Mouse (Mus musculus) ovary, postnatal 14 days (tissue): ENCODE results near the gene Sftpa1.
A peak's percentile ranks its signal among the peaks of the same experiment; 100 is the strongest.

ENCODE experiments used
- DNase-seq: peaks from one replicate; pipeline ENCODE4 v3.0.0; 2022; ENCODE audit warnings: low spot score

Gene Sftpa1

GRCm38 (mm10) chr14:41160743-41161142 lies 29.2 kb downstream of the Sftpa1 start:
- DNase-seq, result no peak

DNA sequence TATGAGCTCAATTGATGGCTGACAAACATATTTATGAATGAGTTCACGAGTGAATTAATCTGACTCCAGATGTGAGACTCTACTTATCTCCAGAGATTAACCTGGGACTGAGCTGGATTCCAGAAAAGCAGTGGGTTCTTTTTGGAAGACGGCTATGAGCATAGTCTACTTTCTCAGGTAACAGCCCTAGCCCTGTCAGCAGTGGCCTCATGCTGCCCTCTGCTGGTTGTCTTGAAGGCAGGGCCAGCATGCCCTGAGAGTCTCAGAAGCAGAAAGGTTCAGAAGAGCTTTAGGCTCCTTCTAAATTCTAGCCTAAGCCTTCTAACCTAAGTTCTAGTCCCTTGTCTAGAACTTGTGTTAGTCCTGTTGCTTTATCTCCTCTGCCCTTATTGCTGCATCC lies 31.1 kb downstream of the Sftpa1 start:
- peak; percentile 27 for DNase-seq

DNA sequence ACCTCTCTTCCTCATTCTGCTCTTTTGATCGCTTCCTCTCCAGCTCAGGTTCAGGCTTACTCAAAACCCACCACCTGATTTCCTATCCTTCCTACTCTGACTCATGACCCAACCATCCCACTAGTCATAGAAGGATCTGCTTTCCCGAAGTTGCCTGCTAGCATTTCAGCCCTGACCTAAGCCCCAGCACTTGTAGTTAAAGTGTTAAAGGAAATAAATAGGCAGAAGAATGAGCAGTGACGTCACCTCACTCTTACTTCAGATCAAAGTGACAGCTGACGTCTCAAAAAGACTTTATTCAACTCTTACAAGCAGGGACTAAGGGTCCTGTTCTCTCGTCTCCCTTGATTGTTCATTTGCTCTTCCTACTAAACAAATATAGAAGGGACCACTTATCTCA lies 35.7 kb downstream of the Sftpa1 start:
- no peak for DNase-seq

DNA sequence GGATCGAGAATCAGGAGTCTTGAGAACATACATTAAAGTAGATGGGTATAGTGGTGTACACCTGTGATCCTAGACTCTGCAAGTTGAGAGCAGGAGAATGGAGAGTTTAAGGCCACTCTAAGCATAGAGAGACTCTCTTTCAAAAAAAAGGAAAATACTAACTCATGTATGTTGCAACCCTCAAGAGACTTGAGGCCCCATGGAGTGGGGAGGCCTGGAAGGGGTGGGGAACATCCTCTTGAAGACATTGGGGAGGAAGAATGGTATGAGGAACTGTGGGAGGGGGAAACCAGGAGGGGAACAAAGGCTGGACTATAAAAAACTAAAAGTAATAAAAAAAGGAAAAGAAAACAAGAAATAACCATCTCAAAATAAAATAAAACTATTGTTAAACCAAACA lies 37.0 kb downstream of the Sftpa1 start:
- DNase-seq, result no peak

DNA sequence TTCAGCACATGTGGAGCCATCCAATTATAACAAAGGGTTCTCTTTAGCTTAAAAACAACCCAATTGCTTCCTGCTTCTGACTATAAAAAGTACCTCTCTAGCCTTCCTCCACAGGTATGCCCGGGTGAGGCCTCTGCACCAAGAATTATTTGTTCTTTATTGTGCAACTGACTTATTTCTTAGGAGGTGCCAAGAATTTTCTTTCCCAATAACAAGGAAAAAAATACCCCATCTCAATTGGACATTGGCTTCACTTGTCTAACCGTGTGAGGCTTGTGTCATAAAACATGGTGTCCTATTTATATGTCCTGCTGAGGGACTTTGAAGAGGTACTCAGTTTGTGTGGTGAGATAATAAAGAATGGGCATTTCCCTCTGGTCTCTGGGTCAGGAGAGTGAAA lies 38.9 kb downstream of the Sftpa1 start:
- no peak for DNase-seq

DNA sequence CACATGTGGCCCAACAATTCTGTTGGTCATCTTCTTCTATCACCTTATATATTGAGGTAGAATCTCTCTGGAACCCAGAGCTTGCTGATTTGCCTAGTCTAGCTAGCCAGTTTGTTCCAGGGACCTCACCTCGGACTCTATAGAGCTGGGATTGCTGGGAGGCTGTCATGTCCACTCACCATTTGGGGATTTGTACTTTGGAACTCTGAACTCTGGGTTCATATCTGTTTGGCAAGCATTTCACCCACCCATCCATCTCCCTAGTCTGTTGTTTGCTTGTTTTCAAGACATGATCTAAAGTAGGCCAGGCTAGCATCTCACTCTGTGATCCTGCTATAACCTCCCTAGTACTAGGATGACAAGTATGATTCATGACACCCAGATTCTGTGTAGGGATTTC lies 43.2 kb downstream of the Sftpa1 start:
- no peak for DNase-seq

GRCm38 (mm10) chr14:41185059-41185821 lies 53.7 kb downstream of the Sftpa1 start, which contains the start of gene Sftpd:
TSS of gene Sftpd (minus strand) at chr14:41185149.
- DNase-seq, result no peak
